Mouse (Mus musculus) thymus, postnatal 0 days (tissue): ENCODE measurements around the gene Uba5. TPM values are rescaled to one million over a fixed set of nuclear protein-coding genes. Genes with fewer than 3 reads are reported as not detected.
A peak's percentile ranks its signal among the peaks of the same experiment; 100 is the strongest.

Experiments used
- DNase-seq: peaks from one replicate; pipeline ENCODE4 v3.0.0-alpha.2; 2015; ENCODE audit warnings: low spot score
- polyA plus RNA-seq: library from polyadenylated mRNA; unstranded; fragments of >200 nt; fragmentation: Nextera tagmentation; extraction: Ambion mirVana; gene quantifications from 2 replicates; pipeline ENCODE4 v1.2.1, GENCODE M21; 2015

Gene Uba5
- polyA plus RNA-seq, 1 experiment from 2014 or later, result 37.0 TPM

DNA sequence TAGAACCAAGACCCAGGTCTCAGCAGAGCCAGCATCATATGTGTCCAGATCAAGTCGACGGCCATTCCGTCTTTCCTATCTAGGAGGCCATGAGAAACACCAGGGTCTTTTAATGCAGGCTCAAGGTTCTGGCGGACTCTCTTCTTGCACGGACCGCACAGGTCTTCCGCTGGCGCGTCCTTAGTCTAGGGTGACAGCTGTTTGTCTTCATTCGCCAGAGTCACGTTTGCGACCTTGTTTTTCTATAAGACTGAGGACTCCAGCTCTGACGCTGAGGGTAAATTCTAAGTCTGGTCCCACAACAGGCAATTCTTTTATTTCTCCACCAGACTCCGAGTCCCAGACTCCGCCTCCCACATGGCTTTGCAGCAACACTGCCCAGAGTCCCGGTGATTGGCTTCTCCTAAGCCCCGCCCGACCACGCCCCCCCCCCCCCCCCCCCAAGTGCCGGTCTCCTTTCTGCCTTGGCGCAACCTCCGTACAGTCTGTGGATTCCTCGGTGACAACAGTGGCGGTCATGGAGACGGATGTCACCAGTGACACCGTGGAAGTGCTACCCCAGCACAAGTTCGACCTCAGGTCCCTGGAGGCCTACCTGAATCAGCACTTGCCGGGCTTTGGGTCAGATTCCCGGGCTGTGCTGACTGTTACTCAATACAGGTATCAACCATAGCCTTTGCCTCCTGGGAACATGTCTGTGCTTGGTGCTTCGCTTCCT is 469 bp upstream of the Uba5 start, which contains the start of gene Acad11:
TSS of gene Acad11 (plus strand) at position 134 of the 718 bp plus-strand sequence.
- DNase-seq, result peak; percentile 90

DNA sequence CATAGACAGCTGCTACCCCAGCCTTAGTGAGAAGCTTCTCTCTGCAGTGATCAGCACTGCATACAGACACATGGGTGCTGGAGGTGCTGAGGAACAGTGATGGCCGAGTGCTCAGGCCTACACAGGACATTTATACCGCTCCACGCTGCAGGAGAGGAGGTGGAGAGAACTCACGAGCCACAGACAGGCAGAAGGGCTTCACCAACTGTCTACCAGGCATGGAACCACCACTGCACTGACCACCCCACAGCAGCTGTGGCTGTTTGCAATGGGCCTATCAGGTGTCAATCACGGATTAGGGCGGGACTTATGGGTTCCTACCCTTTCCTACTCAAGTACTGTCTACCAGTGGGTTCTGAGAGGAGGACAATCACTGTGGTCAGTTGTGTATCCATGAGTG is 11.9 kb downstream of the Uba5 start:
- no peak for DNase-seq

GRCm38 (mm10) chr9:104043676-104044075 is 19.3 kb downstream of the Uba5 start:
- no peak for DNase-seq

- no peak for DNase-seq
Observed at GRCm38 (mm10) chr9:104040362-104040761, 22.6 kb downstream of the Uba5 start, which contains the start of gene Gm28305. Gene Gm28305 (plus strand): TSS chr9:104040662.

GRCm38 (mm10) chr9:104039742-104040141 is 23.2 kb downstream of the Uba5 start:
- DNase-seq, result no peak

- DNase-seq, result no peak
Observed at GRCm38 (mm10) chr9:104039031-104039695, 23.8 kb downstream of the Uba5 start.

DNA sequence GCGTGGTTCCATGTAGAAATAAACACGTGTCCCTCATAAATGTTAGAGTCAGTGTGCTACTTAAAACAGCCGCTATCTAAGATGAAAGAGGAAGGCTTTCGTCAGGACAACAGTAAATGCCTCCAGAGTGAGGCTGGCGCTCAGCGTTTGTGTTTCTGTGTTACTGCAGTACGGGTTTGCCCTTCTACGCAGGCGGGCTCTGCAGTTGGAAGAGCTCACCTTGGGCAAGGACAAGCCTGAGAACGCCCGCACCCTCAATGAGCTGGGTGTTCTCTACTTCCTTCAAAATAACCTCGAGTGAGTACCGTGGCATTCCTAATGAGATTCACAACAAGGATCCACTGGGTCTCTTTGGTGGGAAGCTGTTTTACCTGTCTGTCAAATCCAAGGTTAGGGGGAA is 24.7 kb downstream of the Uba5 start:
- no peak for DNase-seq

DNA sequence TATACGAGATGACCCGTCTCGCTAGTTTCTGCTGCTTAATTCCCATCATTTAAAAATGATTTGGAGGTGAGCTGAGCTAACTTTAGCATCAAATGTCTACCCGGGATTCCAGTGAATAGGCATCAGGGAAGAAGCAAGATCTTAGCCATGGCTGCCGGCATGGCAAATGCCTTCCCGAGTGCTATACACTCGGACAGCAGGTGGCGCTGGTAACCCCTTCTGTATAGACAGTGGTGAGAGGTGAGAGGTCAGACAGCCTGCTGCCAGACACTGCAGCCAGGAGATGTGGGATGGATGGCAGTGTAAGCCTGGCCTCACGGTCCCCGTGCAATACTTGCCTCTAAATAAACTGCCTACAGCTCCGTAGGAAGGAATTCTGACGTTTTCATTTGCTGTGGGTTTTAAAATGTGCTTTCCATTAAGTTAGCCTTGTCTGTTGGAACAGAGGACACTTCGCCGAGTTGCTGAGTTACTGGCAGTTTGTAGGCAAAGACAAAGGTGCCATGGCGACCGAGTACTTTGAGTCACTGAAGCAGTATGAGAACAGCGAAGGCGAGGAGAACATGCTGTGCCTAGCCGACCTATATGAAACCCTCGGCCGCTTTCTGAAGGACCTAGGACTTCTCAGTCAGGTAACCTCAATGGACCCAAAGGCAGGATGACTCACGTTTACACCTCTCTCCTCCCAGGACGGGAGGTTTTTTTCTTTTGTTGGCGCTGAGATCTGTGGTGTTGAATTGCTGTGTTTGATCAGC is 27.5 kb downstream of the Uba5 start:
- DNase-seq, result peak; percentile 63

DNA sequence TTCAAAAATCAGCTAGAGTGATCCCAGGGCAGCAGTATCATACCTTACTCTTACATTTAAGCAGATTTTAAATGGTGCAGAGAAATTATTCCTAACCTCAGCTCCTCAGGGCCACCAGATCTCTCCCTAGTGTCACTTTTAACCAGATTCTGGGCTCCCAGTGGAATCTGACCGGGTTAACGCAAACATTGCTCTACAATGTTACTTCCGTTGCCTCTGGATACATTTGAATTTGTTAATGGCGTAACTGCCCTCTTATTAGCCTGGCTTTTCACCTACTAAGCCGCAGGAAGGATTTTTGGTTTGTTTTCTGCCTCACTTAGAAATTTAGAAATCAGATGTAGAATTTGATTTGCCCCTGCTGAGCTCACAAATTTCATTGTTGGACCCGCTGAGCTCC is 28.2 kb downstream of the Uba5 start:
- DNase-seq, result no peak

DNA sequence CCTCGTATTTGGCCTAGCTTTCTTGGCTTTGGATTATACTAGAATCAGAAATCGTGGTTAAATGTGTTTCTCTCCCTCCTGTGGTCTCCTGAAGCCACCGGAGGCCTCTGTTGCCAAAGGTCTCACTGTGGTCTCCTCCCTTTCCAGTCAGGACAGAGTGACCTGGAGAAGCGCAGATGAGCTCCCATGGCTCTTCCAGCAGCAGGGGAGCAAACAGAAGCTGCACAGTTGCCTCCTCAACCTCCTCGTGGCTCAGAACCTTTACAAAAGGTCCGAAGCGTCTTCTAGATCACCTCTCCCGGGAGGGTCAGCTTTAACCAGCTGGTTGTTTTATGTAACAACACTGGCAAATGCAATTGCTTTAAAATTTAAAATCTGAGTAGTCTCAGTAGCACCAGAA is 28.7 kb downstream of the Uba5 start:
- DNase-seq, result no peak

DNA sequence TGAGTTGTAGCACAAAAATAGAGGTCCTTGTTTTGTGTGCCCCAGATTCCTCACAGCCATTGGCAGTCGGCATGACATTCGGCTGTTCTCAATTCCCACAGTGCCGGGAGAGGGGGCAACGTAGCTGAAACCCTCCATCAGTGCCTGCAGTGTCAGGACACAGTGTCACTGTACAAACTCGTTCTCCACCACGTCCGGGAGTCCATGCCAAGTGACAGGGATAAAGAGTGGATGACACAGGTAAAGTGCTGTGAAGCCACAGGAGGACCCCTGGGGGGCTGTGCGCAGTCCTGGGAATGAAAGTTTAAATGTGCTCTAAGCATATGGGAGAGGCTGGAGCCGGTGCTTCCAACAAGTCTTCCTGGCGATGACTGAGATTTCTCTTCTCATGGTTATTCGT is 33.1 kb downstream of the Uba5 start:
- DNase-seq, result no peak

DNA sequence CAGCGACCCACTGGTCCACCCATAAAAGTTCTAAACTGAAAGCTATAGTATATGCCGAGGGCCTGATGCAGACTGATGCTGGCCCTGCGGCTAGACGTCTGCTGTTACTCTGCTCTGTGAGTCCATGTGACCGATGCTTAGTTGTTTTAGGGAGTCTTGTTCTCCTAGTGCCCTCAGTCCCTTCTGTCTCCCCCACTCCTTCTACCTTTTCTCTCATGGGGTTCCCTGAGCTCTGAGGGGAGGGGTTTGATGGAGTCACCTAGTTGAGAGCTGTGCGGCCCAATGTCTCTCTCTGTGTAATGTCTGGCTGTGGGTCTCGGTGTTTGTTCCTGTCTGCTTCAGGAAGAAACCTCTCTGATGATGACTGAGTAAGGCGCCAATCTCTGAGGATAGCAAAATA is 35.7 kb downstream of the Uba5 start:
- DNase-seq, result no peak

DNA sequence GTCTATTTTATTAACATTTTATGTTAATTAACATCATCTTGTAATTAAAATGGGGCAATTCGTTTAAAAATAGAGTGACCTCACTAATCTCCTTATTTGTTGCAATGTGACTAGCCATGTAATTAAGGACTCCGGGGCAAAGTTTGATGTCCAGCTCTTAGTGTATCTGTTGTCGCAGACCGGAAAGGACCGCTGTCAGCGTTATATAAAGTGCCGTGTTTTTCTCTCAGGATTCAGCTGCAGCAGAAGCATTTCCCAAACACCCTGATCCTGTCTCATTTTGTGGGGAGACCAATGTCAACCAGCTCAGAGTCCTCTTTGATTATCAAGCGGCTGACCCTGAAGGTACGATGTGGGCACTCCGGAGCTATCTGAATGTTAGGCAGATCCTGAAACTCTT is 41.9 kb downstream of the Uba5 start:
- no peak for DNase-seq

GRCm38 (mm10) chr9:104014526-104014925 is 48.4 kb downstream of the Uba5 start:
- DNase-seq, result no peak

DNA sequence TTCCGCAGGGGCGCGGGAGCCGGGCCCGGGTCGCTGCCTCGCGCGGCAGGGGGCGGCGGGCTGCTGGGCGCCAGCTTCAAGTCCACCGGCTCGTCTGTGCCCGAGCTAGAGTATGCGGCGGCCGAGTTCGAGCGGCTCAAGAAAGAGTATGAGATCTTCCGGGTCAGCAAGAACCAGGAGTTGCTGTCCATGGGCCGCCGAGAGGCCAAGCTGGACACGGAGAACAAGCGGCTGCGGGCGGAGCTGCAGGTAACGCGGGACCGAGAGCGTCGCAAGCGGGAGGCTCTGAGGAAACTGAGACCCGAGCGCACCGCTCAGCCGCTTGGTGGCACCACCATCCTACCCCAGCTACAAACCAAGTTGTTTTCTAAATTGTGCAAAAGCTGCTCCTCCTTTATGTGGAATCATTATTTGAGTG is 60.0 kb downstream of the Uba5 start:
- DNase-seq, result peak; percentile 74

- DNase-seq, result peak; percentile 95
Observed at GRCm38 (mm10) chr9:104001921-104002859, 60.7 kb downstream of the Uba5 start, which contains the start of gene Nphp3. Gene Nphp3 (plus strand): TSS chr9:104002544.

- no peak for DNase-seq
Observed at GRCm38 (mm10) chr9:104000601-104001000, 62.3 kb downstream of the Uba5 start.
